Mouse (Mus musculus): ENCODE measurements at regions not wholly inside any gene's neighbourhood (a gene's known extent, or its start where the extent isn't known, plus 50 kb on each side); places are given as distances from the start of the nearest gene placed in this dataset.

GRCm38 (mm10) chr17:7521127-7521526 is 135.9 kb upstream of the Unc93a2 start:
- no peak for DNase-seq (ENCODE audit: extremely low read depth, low read depth, low spot score)
- Histone ChIP-seq H3K4me1 (ENCODE audit: control insufficient read depth, insufficient read depth, low read length) (no peaks in the 10 kb centered on the region), H3K27me3 (ENCODE audit: control insufficient read depth, insufficient read depth, low read length) (no peaks in the 10 kb centered on the region), H3K27ac (replicated peaks; ENCODE audit: insufficient read depth, low read depth, low read length) (no peak overlapping the region), H3K79me2 (ENCODE audit: control insufficient read depth, insufficient read depth, low read length) (no peaks in the 10 kb centered on the region), H3K9ac (ENCODE audit: low read depth, low read length) (no peak overlapping the region), H3K4me3 (ENCODE audit: insufficient read depth, low read depth, low read length) (no peak overlapping the region), H3K36me3 (ENCODE audit: control insufficient read depth, insufficient read depth, low read length) (no peaks in the 10 kb centered on the region)
- WGBS, result 71% methylated on average over 10 of the region's 10 CpGs
- TF ChIP-seq CTCF (IDR thresholded peaks at IDR 0.05; ENCODE audit: low read depth, low read length) (no peak), POLR2A (IDR thresholded peaks at IDR 0.05; ENCODE audit: extremely low read depth, insufficient read depth, low read length) (no peak)
